Comparison of ENCODE assay signal across 8 mouse cellular contexts in the genomic region with DNA sequence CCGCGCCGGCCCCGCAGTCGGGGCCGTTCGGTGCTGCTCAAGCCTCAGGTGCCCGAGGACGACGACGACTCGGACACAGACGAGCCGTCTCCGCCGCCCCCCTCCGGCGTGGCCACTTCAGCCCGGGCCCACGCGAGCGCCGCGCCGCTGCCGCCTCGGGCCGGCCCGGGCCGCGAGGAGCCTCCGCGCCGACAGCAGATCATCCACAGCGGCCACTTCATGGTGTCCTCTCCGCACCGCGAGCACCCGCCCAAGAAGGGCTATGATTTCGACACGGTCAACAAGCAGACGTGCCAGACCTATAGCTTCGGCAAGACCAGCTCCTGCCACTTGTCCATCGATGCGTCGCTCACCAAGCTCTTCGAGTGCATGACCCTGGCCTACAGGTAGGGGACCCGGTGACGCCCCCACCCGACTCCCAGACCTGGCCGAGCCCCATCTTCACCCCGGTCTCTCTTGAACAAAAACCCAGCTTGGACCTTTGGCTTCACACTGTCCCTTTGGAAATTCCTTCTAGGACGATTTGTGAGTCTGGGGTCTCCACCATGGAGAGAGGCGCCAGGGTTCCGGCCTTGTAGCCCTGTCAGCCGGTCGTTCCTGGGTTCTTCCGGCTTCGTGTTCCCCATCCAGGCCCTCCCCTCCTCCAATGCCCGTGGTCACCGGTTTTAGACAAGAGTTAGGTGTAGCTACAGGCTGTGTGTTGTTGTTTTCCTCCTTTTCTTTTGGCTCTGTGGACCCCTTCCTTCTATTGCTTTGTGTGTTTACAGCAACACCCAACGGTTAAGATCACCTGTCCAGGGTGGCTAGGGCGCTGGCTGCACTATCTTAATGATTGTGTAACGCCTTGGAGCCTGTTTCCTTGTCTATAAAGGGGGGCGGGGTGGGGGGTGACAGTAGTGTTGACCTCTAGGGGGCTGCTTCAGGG. TPM values are rescaled to one million over a fixed set of nuclear protein-coding genes. Genes with fewer than 3 reads are reported as not detected.
DNase-seq lines count a peak whose midpoint lies in the region; ATAC-seq and TF ChIP-seq lines count a peak whose summit lies in the region.

No protein-coding gene starts in this region.

- peaks cover 39% of the 10 kb centered on the region for H3K79me2 ChIP-seq in CH12.LX (replicated peaks; ENCODE audit: control insufficient read depth, extremely low read depth, insufficient read depth, poor library complexity, severe bottlenecking)

- no peak for TF ChIP-seq POLR2A in CH12.LX (IDR thresholded peaks at IDR 0.05; ENCODE audit: low read depth, low read length)
- TF ChIP-seq POLR2A in spleen, adult 2 months (IDR thresholded peaks at IDR 0.05; ENCODE audit: low read depth, low read length) = no peak

- peak; percentile 28 to 37 for DNase-seq in frontal cortex, postnatal 36 days (ENCODE audit: low spot score in 2 of 2)
- no peak for DNase-seq in frontal cortex, adult 2 months (ENCODE audit: extremely low spot score in 1 of 2, low spot score in 1 of 2)
- DNase-seq in CH12.LX (ENCODE audit: extremely low read depth) = no peak
- DNase-seq in spleen, adult 2 months (ENCODE audit: low read depth in 1 of 2, low spot score in 2 of 2) = peak in 1 of 2 experiments; percentile 25
- no peak for DNase-seq in urinary bladder, postnatal 10 days (ENCODE audit: low spot score)

- no peak for TF ChIP-seq RAD21 in CH12.LX (IDR thresholded peaks at IDR 0.05; ENCODE audit: low read depth, low read length)

- no peaks in the 10 kb centered on the region for H3K27me3 ChIP-seq in CH12.LX (replicated peaks)
- no peaks in the 10 kb centered on the region for H3K27me3 ChIP-seq in embryonic facial prominence, embryonic 13.5 days
- no peaks in the 10 kb centered on the region for H3K27me3 ChIP-seq in hindbrain, embryonic 13.5 days
- no peaks in the 10 kb centered on the region for H3K27me3 ChIP-seq in lung, embryonic 16.5 days (ENCODE audit: control insufficient read depth, insufficient read depth, low read depth, low read length)
- no peaks in the 10 kb centered on the region for H3K27me3 ChIP-seq in spleen, adult 2 months (ENCODE audit: control insufficient read depth, insufficient read depth, low read length)

- H3K4me3 ChIP-seq in CH12.LX (replicated peaks in 1 of 3; ENCODE audit: low read depth in 2 of 3, low read length in 2 of 3, poor library complexity in 1 of 3) = peak overlapping the region; percentile 88 to 95 (median 91)
- H3K4me3 ChIP-seq in embryonic facial prominence, embryonic 13.5 days = peak overlapping the region; percentile 93
- peak overlapping the region; percentile 96 for H3K4me3 ChIP-seq in hindbrain, embryonic 13.5 days
- peak overlapping the region; percentile 96 for H3K4me3 ChIP-seq in lung, embryonic 16.5 days (ENCODE audit: low read length)
- H3K4me3 ChIP-seq in spleen, adult 2 months (ENCODE audit: extremely low read depth, insufficient read depth, insufficient read length) = peak overlapping the region; percentile 88

- dilution Hi-C loops in CH12.LX (cut with MboI; ENCODE audit: extremely low pct_ligation_motif_present, extremely low pct_unique_long_range_greater_than_20kb, low sequenced_read_pairs) = no loop called here

- peak; percentile 17; the same call in 1 of the 2 replicates for ATAC-seq in embryonic facial prominence, embryonic 13.5 days (ENCODE audit: insufficient number of reproducible peaks, insufficient read depth, low FRiP score, low TSS enrichment, low read depth)
- ATAC-seq in hindbrain, embryonic 13.5 days (ENCODE audit: low FRiP score) = peak; percentile 26
- ATAC-seq in lung, embryonic 16.5 days (ENCODE audit: low read depth) = peak; percentile 13

- peaks cover 0 to 2% of the 10 kb centered on the region in 2 experiments for H3K36me3 ChIP-seq in CH12.LX (replicated peaks in 1 of 2; ENCODE audit: control insufficient read depth in 1 of 2, insufficient read depth in 1 of 2, low read length in 1 of 2)
- H3K36me3 ChIP-seq in embryonic facial prominence, embryonic 13.5 days = no peaks in the 10 kb centered on the region
- H3K36me3 ChIP-seq in hindbrain, embryonic 13.5 days = no peaks in the 10 kb centered on the region
- H3K36me3 ChIP-seq in lung, embryonic 16.5 days (ENCODE audit: control insufficient read depth, insufficient read depth, low read length) = no peaks in the 10 kb centered on the region
- no peaks in the 10 kb centered on the region for H3K36me3 ChIP-seq in spleen, adult 2 months (ENCODE audit: control insufficient read depth, insufficient read depth, low read length)

- no peaks in the 10 kb centered on the region for H3K9me3 ChIP-seq in CH12.LX (replicated peaks; ENCODE audit: low read length)
- H3K9me3 ChIP-seq in embryonic facial prominence, embryonic 13.5 days = no peaks in the 10 kb centered on the region
- no peaks in the 10 kb centered on the region for H3K9me3 ChIP-seq in hindbrain, embryonic 13.5 days
- H3K9me3 ChIP-seq in lung, embryonic 16.5 days (ENCODE audit: control insufficient read depth, low read length) = no peaks in the 10 kb centered on the region

- no peak for TF ChIP-seq EP300 in CH12.LX (IDR thresholded peaks at IDR 0.05; ENCODE audit: low read length)

- H3K27ac ChIP-seq in CH12.LX (ENCODE audit: insufficient read depth, low read depth) = peak overlapping the region; percentile 43
- peak overlapping the region; percentile 85 for H3K27ac ChIP-seq in embryonic facial prominence, embryonic 13.5 days
- H3K27ac ChIP-seq in hindbrain, embryonic 13.5 days = peak overlapping the region; percentile 87
- H3K27ac ChIP-seq in lung, embryonic 16.5 days (ENCODE audit: low read length) = peak overlapping the region; percentile 93
- H3K27ac ChIP-seq in spleen, adult 2 months (ENCODE audit: insufficient read depth, low read length) = peak overlapping the region; percentile 77

- WGBS in embryonic facial prominence, embryonic 13.5 days = under 1% methylated on average over 58 of the region's 65 CpGs
- WGBS in hindbrain, embryonic 13.5 days = under 1% methylated on average over 65 of the region's 65 CpGs
- under 1% methylated on average over 56 of the region's 65 CpGs for WGBS in lung, embryonic 16.5 days
- under 1% methylated on average over 64 of the region's 65 CpGs for WGBS in spleen, adult 2 months

- in situ Hi-C loops in CH12.LX (cut with MboI; ENCODE audit: low pct_ligation_motif_present, low pct_unique_long_range_greater_than_20kb, low sequenced_read_pairs) = no loop called here

- no peak for TF ChIP-seq CTCF in CH12.LX (conservative IDR thresholded peaks at IDR 0.05 in 1 of 2, IDR thresholded peaks at IDR 0.05 in 1 of 2; ENCODE audit: low read depth in 2 of 2, low read length in 2 of 2)
- TF ChIP-seq CTCF in spleen, adult 2 months (IDR thresholded peaks at IDR 0.05; ENCODE audit: extremely low read depth, insufficient read depth, insufficient read length, insufficient replicate concordance) = peak; percentile 8; the same call in 1 of the 2 replicates

- H3K4me2 ChIP-seq in CH12.LX (ENCODE audit: insufficient read depth, low read depth, poor library complexity, severe bottlenecking) = peak overlapping the region; percentile 89
- H3K4me2 ChIP-seq in embryonic facial prominence, embryonic 13.5 days = peak overlapping the region; percentile 86
- H3K4me2 ChIP-seq in hindbrain, embryonic 13.5 days = peak overlapping the region; percentile 91
- H3K4me2 ChIP-seq in lung, embryonic 16.5 days (ENCODE audit: low read depth, low read length) = peak overlapping the region; percentile 92

- H3K9ac ChIP-seq in CH12.LX (ENCODE audit: insufficient read depth, low read depth) = peak overlapping the region; percentile 91
- peak overlapping the region; percentile 97 for H3K9ac ChIP-seq in embryonic facial prominence, embryonic 13.5 days
- peak overlapping the region; percentile 95 for H3K9ac ChIP-seq in hindbrain, embryonic 13.5 days
- peak overlapping the region; percentile 95 for H3K9ac ChIP-seq in lung, embryonic 16.5 days (ENCODE audit: low read length)

- peaks cover 4 to 39% of the 10 kb centered on the region in 2 experiments for H3K4me1 ChIP-seq in CH12.LX (ENCODE audit: control insufficient read depth in 1 of 2, insufficient read depth in 2 of 2)
- peaks cover 51% of the 10 kb centered on the region for H3K4me1 ChIP-seq in embryonic facial prominence, embryonic 13.5 days
- H3K4me1 ChIP-seq in hindbrain, embryonic 13.5 days (replicated peaks) = peaks cover 51% of the 10 kb centered on the region
- peaks cover 24% of the 10 kb centered on the region for H3K4me1 ChIP-seq in lung, embryonic 16.5 days (replicated peaks; ENCODE audit: control insufficient read depth, insufficient read depth, low read length)
- peaks cover 16% of the 10 kb centered on the region; the same call in 1 of the 2 replicates for H3K4me1 ChIP-seq in spleen, adult 2 months (ENCODE audit: control insufficient read depth, insufficient read depth, insufficient read length)

TF ChIP-seq in CH12.LX, 34 proteins besides CTCF, POLR2A, EP300 and RAD21 (continues in another document):
- TF ChIP-seq MAFK (IDR thresholded peaks at IDR 0.05; ENCODE audit: insufficient replicate concordance, low read length) (no peak), MXI1 (IDR thresholded peaks at IDR 0.05; ENCODE audit: low read depth, low read length) (peak; percentile 9; the same call in 1 of the 2 replicates), ZNF384 (IDR thresholded peaks at IDR 0.05; ENCODE audit: low read depth, low read length) (no peak), USF1 (IDR thresholded peaks at IDR 0.05; ENCODE audit: low read depth, low read length) (no peak), NRF1 (IDR thresholded peaks at IDR 0.05; ENCODE audit: low read depth, low read length) (no peak), HCFC1 (IDR thresholded peaks at IDR 0.05; ENCODE audit: low read depth, low read length) (no peak)

RNA-seq across cellular contexts. Expression of gene Mlxip, which starts 0.6 kb away (rescaled TPM):
- polyA plus RNA-seq in frontal cortex, adult 2 months (2012; rRNA removed) = 18.5 and 19.4 TPM in 2 replicates
- total RNA-seq in CH12.LX (2012; rRNA removed) = 5.8 and 7.4 TPM in 2 replicates
- 4.3 and 4.4 TPM in 2 replicates for total RNA-seq in CH12.LX (2014; rRNA removed)
- polyA plus RNA-seq in CH12.LX (2012; ENCODE audit: insufficient read length, low read depth) = 15.4 and 17.9 TPM in 2 replicates
- polyA plus RNA-seq in embryonic facial prominence, embryonic 13.5 days (2015; fragmentation: Nextera tagmentation; extraction: Ambion mirVana) = 14.0 and 16.4 TPM in 2 replicates
- 18.4 and 19.5 TPM in 2 replicates for polyA plus RNA-seq in hindbrain, embryonic 13.5 days (2015; fragmentation: Nextera tagmentation; extraction: Ambion mirVana)
- 15.0 and 17.8 TPM in 2 replicates for polyA plus RNA-seq in lung, embryonic 16.5 days (2015; fragmentation: Nextera tagmentation; extraction: Ambion mirVana)
- polyA plus RNA-seq in spleen, adult 2 months (2012; rRNA removed) = 87.1 and 113 TPM in 2 replicates

RNA-seq across cellular contexts. Expression of gene Bcl7a, which starts 51.6 kb away (rescaled TPM):
- 37.0 and 40.7 TPM in 2 replicates for polyA plus RNA-seq in frontal cortex, adult 2 months (2012; rRNA removed)
- total RNA-seq in CH12.LX (2012; rRNA removed) = 3.6 and 4.3 TPM in 2 replicates
- total RNA-seq in CH12.LX (2014; rRNA removed) = 1.9 and 2.3 TPM in 2 replicates
- 6.3 and 7.2 TPM in 2 replicates for polyA plus RNA-seq in CH12.LX (2012; ENCODE audit: insufficient read length, low read depth)
- 37.5 and 41.0 TPM in 2 replicates for polyA plus RNA-seq in embryonic facial prominence, embryonic 13.5 days (2015; fragmentation: Nextera tagmentation; extraction: Ambion mirVana)
- polyA plus RNA-seq in hindbrain, embryonic 13.5 days (2015; fragmentation: Nextera tagmentation; extraction: Ambion mirVana) = 47.1 and 48.6 TPM in 2 replicates
- 21.8 and 23.9 TPM in 2 replicates for polyA plus RNA-seq in lung, embryonic 16.5 days (2015; fragmentation: Nextera tagmentation; extraction: Ambion mirVana)
- polyA plus RNA-seq in spleen, adult 2 months (2012; rRNA removed) = 12.4 and 12.8 TPM in 2 replicates

Comparison
In these comparisons a context has a peak if more than half of its experiments do, and no peak if none do; other contexts are left out.
1. DNase-seq: peak in frontal cortex, postnatal 36 days (2 of 2); none in frontal cortex, adult 2 months (0 of 2), CH12.LX (single experiment) and urinary bladder, postnatal 10 days (single experiment).
2. H3K27ac ChIP-seq: peak in every context shown above with its lines; median percentile 93 in lung, embryonic 16.5 days; 87 in hindbrain, embryonic 13.5 days; 85 in embryonic facial prominence, embryonic 13.5 days; 77 in spleen, adult 2 months; 43 in CH12.LX.
3. Peak in every context shown above with its lines, with median percentiles within 50 percentile points of each other: H3K4me2 ChIP-seq, H3K4me3 ChIP-seq, H3K9ac ChIP-seq and ATAC-seq.